Mouse (Mus musculus) forebrain, postnatal 0 days (tissue): ENCODE measurements around the gene Gm4858. TPM values are rescaled to one million over a fixed set of nuclear protein-coding genes. Genes with fewer than 3 reads are reported as not detected.
"Not testable (repeated sequence)": the region's sequence is repeated elsewhere in the genome, so short reads cannot be mapped to it uniquely, and the experiment has no call there.

Experiments
- ATAC-seq: fragments of 200-750 bp; cut with Nextera tagmentation; 2 replicates; pipeline ENCODE4 v1.8.0; 2017; ENCODE audit warnings: mild to moderate bottlenecking, moderate library complexity
- DNase-seq: peaks from one replicate; pipeline ENCODE4 v3.0.0-alpha.2; 2015
- H3K27ac ChIP-seq: fragments of 300-500 bp; sonication (generic); 2 replicates; pipeline ENCODE4 v1.5.1; 2014; ENCODE audit warnings: low read depth, mild to moderate bottlenecking, antibody characterized with exemption, low read length, moderate library complexity, mixed read lengths
- H3K27me3 ChIP-seq: fragments of 300-500 bp; sonication (generic); 2 replicates; pipeline ENCODE4 v1.6.1; 2014; ENCODE audit warnings: mild to moderate bottlenecking, low read length, mixed read lengths; ENCODE audit not compliant: insufficient read depth
- H3K36me3 ChIP-seq: fragments of 300-500 bp; sonication (generic); 2 replicates; pipeline ENCODE4 v1.6.1; 2014; ENCODE audit warnings: mild to moderate bottlenecking, moderate library complexity; ENCODE audit not compliant: insufficient read depth
- H3K4me1 ChIP-seq: fragments of 300-500 bp; sonication (generic); 2 replicates; pipeline ENCODE4 v1.6.1; 2014; ENCODE audit warnings: antibody characterized with exemption; ENCODE audit not compliant: insufficient read depth
- H3K4me2 ChIP-seq: fragments of 300-500 bp; sonication (generic); 2 replicates; pipeline ENCODE4 v1.6.1; 2014; ENCODE audit warnings: low read depth, mild to moderate bottlenecking, moderate library complexity
- H3K4me3 ChIP-seq: fragments of 300-500 bp; sonication (generic); 2 replicates; pipeline ENCODE4 v1.5.1; 2014; ENCODE audit warnings: low read depth, low read length, mixed read lengths
- H3K9ac ChIP-seq: fragments of 300-500 bp; sonication (generic); 2 replicates; pipeline ENCODE4 v1.6.1; 2014; ENCODE audit warnings: mild to moderate bottlenecking
- H3K9me3 ChIP-seq: fragments of 300-500 bp; sonication (generic); 2 replicates; pipeline ENCODE4 v1.6.1; 2016; ENCODE audit warnings: low read length
- CTCF ChIP-seq: sonication (generic); IDR thresholded peaks from 2 replicates; pipeline ENCODE4 v1.5.1; 2016; ENCODE audit warnings: antibody characterized with exemption, control low read depth, low read depth
- WGBS: fragments of 180-500 bp; shearing (Covaris S2); extraction: QIAGEN DNeasy Blood & Tissue Kit; methylation state at CpG from one replicate; pipeline ENCODE4 v1.1.7; 2014; 5-methylcytosine and 5-hydroxymethylcytosine counted together
- polyA plus RNA-seq: library from polyadenylated mRNA; unstranded; fragments of >200 nt; fragmentation: Nextera tagmentation; extraction: Ambion mirVana; gene quantifications from 2 replicates; pipeline ENCODE4 v1.2.1, GENCODE M21; 2015
- total RNA-seq: library from RNA; depleted of rRNA; stranded (reverse); fragments of >200 nt; gene quantifications from 2 replicates; pipeline ENCODE4 v1.2.3, GENCODE M21; 2014; rRNA removed

Gene Gm4858
- not detected in 2 replicates for total RNA-seq
- polyA plus RNA-seq = not detected in 2 replicates

DNA sequence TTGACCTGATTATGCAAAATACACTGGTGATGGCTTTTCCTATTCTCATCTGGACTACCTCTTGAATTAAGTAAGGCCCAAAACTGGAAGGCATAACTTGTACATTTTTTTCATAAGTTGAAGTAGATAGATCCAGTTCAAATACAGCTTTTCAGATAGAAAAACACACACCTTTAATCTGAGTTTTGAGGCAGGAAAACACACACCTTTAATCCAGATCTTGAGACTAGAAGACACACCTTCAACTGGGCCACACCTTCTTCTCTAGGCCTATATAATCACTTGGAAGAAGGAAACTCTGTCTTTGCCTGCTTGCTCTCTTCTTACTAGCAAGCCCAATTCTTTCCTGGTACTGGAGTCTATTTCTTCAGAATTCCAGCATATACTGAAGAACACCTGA, at the start of gene Gm4858:
Gm4858 (plus strand) TSS at position 301 of the 400 bp plus-strand sequence.
- not testable (repeated sequence) for ATAC-seq

DNA sequence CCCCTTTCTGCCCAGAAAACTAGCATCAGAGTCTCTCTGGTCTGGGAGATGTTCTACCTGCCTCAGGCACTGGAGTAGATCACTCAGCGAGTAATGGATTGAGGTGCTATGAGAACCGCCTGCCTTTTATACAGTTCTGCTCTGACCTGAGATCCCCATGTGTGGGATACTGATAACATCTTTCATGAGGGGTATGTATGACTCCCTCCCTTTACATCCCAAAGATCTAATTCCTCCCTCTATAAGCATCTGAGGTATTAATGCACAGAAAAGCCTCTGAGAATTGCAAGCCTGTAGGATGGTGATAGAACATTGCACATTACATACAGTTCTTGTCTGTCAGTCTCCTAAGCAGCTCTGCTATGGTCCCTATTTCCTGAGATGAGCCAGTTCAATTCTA, 49.7 kb upstream of the Gm4858 start, which contains the start of gene Lce1m:
Lce1m (minus strand) TSS at position 101 of the 400 bp plus-strand sequence.
- no peaks in the 10 kb centered on the region for H3K9me3 ChIP-seq
- no peak within 1 kb of the TSS for H3K4me3 ChIP-seq
- no peak for DNase-seq
- no peak within 1 kb of the TSS for H3K9ac ChIP-seq
- H3K27me3 ChIP-seq = no peaks in the 10 kb centered on the region
- no peaks in the 10 kb centered on the region for H3K4me1 ChIP-seq
- no peak for TF ChIP-seq CTCF
- no peak within 1 kb of the TSS for H3K4me2 ChIP-seq
- WGBS = 89% methylated on average over 2 of the region's 2 CpGs
- no peak within 1 kb of the TSS for H3K27ac ChIP-seq
- no peaks in the 10 kb centered on the region for H3K36me3 ChIP-seq
- ATAC-seq = no peak

More for the DNA sequence above, at the start of gene Gm4858:
- DNase-seq, H3K4me3 ChIP-seq, H3K4me1 ChIP-seq, H3K27me3 ChIP-seq, H3K4me2 ChIP-seq, H3K36me3 ChIP-seq, H3K27ac ChIP-seq, H3K9ac ChIP-seq, H3K9me3 ChIP-seq: not testable (repeated sequence)

GRCm38 (mm10) chr3:93021171-93021570, 47.5 kb upstream of the Gm4858 start:
- WGBS = 86% methylated on average over 1 of the region's 1 CpGs
- no peak overlapping the region for H3K4me2 ChIP-seq
- DNase-seq = no peak
- no peak overlapping the region for H3K27ac ChIP-seq
- H3K9me3 ChIP-seq = no peaks in the 10 kb centered on the region
- no peak for ATAC-seq
- H3K4me3 ChIP-seq = no peak overlapping the region
- H3K9ac ChIP-seq = no peak overlapping the region
- H3K27me3 ChIP-seq = no peaks in the 10 kb centered on the region
- H3K4me1 ChIP-seq = no peaks in the 10 kb centered on the region
- TF ChIP-seq CTCF = no peak
- no peaks in the 10 kb centered on the region for H3K36me3 ChIP-seq

GRCm38 (mm10) chr3:93023411-93024184, 45.0 kb upstream of the Gm4858 start:
- WGBS = 87% methylated on average over 3 of the region's 3 CpGs
- Histone ChIP-seq H3K27ac (no peak overlapping the region), H3K4me3 (no peak overlapping the region), H3K27me3 (no peaks in the 10 kb centered on the region), H3K9me3 (no peaks in the 10 kb centered on the region), H3K9ac (no peak overlapping the region), H3K36me3 (no peaks in the 10 kb centered on the region), H3K4me2 (no peak overlapping the region), H3K4me1 (no peaks in the 10 kb centered on the region)
- no peak for TF ChIP-seq CTCF
- no peak for DNase-seq
- ATAC-seq = no peak

DNA sequence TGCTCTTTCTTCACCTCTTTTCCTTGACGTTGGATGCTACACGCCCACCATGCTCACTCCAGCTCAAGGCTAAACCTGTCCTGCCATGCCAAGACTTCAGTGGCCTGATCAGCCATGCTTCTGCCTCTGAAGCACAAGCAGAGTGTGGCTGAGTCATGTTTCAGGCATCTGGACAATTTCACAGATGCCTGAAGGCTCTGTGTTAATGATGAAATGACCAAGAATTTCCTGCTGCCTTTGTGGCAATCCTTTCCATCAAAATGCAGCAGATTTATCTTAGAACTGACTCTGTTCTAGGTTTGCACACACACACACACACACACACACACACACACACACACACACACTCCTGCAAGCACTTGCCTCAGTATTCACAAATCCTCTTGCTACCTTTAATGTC, 43.1 kb upstream of the Gm4858 start:
- Histone ChIP-seq H3K9ac (no peak overlapping the region), H3K27me3 (no peaks in the 10 kb centered on the region), H3K4me2 (no peak overlapping the region), H3K27ac (no peak overlapping the region), H3K36me3 (no peaks in the 10 kb centered on the region), H3K9me3 (no peaks in the 10 kb centered on the region), H3K4me1 (no peaks in the 10 kb centered on the region), H3K4me3 (no peak overlapping the region)
- DNase-seq = no peak
- TF ChIP-seq CTCF = no peak
- WGBS = 84% methylated on average over 2 of the region's 2 CpGs
- ATAC-seq = no peak

- DNase-seq (peak; percentile 78), ATAC-seq (peak; percentile 95)
- H3K27ac ChIP-seq = no peak overlapping the region
- H3K4me2 ChIP-seq = no peak overlapping the region
- H3K9me3 ChIP-seq = no peaks in the 10 kb centered on the region
- WGBS = 49% methylated on average over 5 of the region's 5 CpGs
- no peak overlapping the region for H3K9ac ChIP-seq
- H3K4me1 ChIP-seq = no peaks in the 10 kb centered on the region
- no peak overlapping the region for H3K4me3 ChIP-seq
- no peaks in the 10 kb centered on the region for H3K27me3 ChIP-seq
- TF ChIP-seq CTCF = peak; percentile 88
- H3K36me3 ChIP-seq = no peaks in the 10 kb centered on the region
Observed at GRCm38 (mm10) chr3:93031450-93031849, 37.2 kb upstream of the Gm4858 start.

- ATAC-seq = no peak
- no peak for TF ChIP-seq CTCF
- Histone ChIP-seq H3K27me3 (no peaks in the 10 kb centered on the region), H3K4me1 (no peaks in the 10 kb centered on the region), H3K36me3 (no peaks in the 10 kb centered on the region), H3K27ac (no peak overlapping the region), H3K9me3 (no peaks in the 10 kb centered on the region), H3K4me3 (no peak overlapping the region), H3K9ac (no peak overlapping the region), H3K4me2 (no peak overlapping the region)
- WGBS = 87% methylated on average over 1 of the region's 1 CpGs
- DNase-seq = no peak
Observed at GRCm38 (mm10) chr3:93050182-93050581, 18.4 kb upstream of the Gm4858 start.
